Mouse (Mus musculus) E14TG2a.4 (cell line): ENCODE results near the gene Meaf6.

Source experiments
- CTCF ChIP-seq: conservative IDR thresholded peaks from 2 replicates; pipeline ENCODE4 v1.5.1; 2014; ENCODE audit warnings: low read length
- NANOG ChIP-seq: IDR thresholded peaks from 2 replicates; pipeline ENCODE4 v1.6.1; 2014; ENCODE audit warnings: borderline replicate concordance, low read length, mixed read lengths
- POU5F1 ChIP-seq: IDR thresholded peaks from 2 replicates; pipeline ENCODE4 v1.6.1; 2014; ENCODE audit warnings: low read length, borderline replicate concordance

GRCm38 (mm10) chr4:125126186-125126585 is 41.3 kb downstream of the Meaf6 start:
- no peak for TF ChIP-seq CTCF
- TF ChIP-seq POU5F1 = no peak
- no peak for TF ChIP-seq NANOG
